Mouse (Mus musculus) kidney, postnatal 0 days (tissue): Measurements from ENCODE around the gene Grik4. TPM values are rescaled to one million over a fixed set of nuclear protein-coding genes. Genes with fewer than 3 reads are reported as not detected.
"Not testable (repeated sequence)": the region's sequence is repeated elsewhere in the genome, so short reads cannot be mapped to it uniquely, and the experiment has no call there.

Source experiments
- ATAC-seq: fragments of 200-750 bp; cut with Nextera tagmentation; replicated peaks from 2 replicates; pipeline ENCODE4 v1.8.0; 2017; ENCODE audit warnings: low read depth, moderate number of reproducible peaks, moderate TSS enrichment, moderate library complexity; ENCODE audit not compliant: low FRiP score
- DNase-seq: peaks from one replicate; pipeline ENCODE4 v3.0.0-alpha.2; 2016; ENCODE audit warnings: low spot score
- H3K27ac ChIP-seq: fragments of 300-500 bp; sonication (generic); 2 replicates; pipeline ENCODE4 v1.5.1; 2014; ENCODE audit warnings: mild to moderate bottlenecking
- H3K27me3 ChIP-seq: fragments of 300-500 bp; sonication (generic); 2 replicates; pipeline ENCODE4 v1.6.1; 2014; ENCODE audit warnings: low read length, mixed read lengths; ENCODE audit not compliant: insufficient read depth
- H3K36me3 ChIP-seq: fragments of 300-500 bp; sonication (generic); 2 replicates; pipeline ENCODE4 v1.6.1; 2014; ENCODE audit warnings: low read length, mixed read lengths; ENCODE audit not compliant: insufficient read depth
- H3K4me1 ChIP-seq: fragments of 300-500 bp; sonication (generic); replicated peaks from 2 replicates; pipeline ENCODE4 v1.6.1; 2014; ENCODE audit warnings: antibody characterized with exemption, low read length, mixed read lengths; ENCODE audit not compliant: insufficient read depth
- H3K4me2 ChIP-seq: fragments of 300-500 bp; sonication (generic); 2 replicates; pipeline ENCODE4 v1.6.1; 2014; ENCODE audit warnings: mild to moderate bottlenecking, low read length, moderate library complexity, mixed read lengths
- H3K4me3 ChIP-seq: fragments of 300-500 bp; sonication (generic); replicated peaks from 2 replicates; pipeline ENCODE4 v1.5.1; 2014; ENCODE audit warnings: low read depth, low read length
- H3K9ac ChIP-seq: fragments of 300-500 bp; sonication (generic); 2 replicates; pipeline ENCODE4 v1.6.1; 2014; ENCODE audit warnings: low read depth, low read length
- H3K9me3 ChIP-seq: fragments of 300-500 bp; sonication (generic); replicated peaks from 2 replicates; pipeline ENCODE4 v1.6.1; 2016; ENCODE audit warnings: low read length, inconsistent platforms, mixed read lengths
- CTCF ChIP-seq: IDR thresholded peaks from 2 replicates; pipeline ENCODE4 v1.5.1; 2016; ENCODE audit warnings: antibody characterized with exemption, low read depth, mild to moderate bottlenecking, moderate library complexity
- WGBS: fragments of 180-500 bp; shearing (Covaris S2); extraction: QIAGEN DNeasy Blood & Tissue Kit; methylation state at CpG from one replicate; pipeline ENCODE4 v1.1.7; 2014; 5-methylcytosine and 5-hydroxymethylcytosine counted together
- polyA plus RNA-seq: library from polyadenylated mRNA; unstranded; fragments of >200 nt; fragmentation: Nextera tagmentation; extraction: Ambion mirVana; gene quantifications from 2 replicates; pipeline ENCODE4 v1.2.1, GENCODE M21; 2015

Gene Grik4
- polyA plus RNA-seq, result 2.0 and 2.3 TPM in 2 replicates

DNA sequence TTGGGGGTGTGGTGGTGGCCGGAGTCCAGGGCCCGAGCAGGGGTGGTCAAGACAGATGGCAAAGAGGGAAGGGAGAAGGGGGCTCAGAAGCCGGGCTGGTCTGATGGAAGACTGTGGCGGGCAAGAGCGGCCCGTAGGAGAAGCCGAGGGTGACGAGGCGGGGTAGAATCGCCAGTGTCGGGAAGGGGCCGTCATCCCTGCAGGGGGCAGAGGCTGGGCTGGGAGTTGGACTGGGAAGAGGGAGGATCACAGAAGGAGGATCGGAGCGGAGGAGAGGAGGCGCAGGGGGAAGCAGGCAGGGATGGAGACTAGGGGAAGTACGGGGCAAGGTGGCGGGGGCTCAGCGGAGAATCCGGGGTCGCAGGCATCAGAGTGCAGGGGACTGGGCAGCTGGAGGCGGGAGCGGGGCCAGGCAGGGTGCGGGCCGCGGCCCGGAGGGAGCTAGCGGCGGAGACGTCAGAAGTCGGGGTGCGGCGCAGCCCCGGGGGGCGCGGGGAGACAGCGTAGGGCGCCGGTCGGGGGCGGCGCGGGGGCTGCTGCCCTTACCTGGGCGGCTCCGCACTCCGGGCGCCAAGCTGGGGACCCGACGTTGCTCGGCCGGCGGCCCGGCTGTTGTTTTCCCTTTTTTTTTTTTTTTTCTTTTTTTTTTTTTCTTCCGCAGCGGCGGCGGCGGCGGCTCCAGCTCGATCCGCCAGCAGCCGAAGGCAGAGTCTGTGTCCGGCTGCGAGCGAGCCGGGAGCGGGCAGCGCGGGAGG, at the start of gene Grik4:
Grik4 (minus strand) TSS at position 713 of the 755 bp plus-strand sequence.
- no peak; the same call in none of the 2 replicates for ATAC-seq
- DNase-seq, result peak; percentile 68
- under 1% methylated on average over 62 of the region's 68 CpGs for WGBS
- Histone ChIP-seq H3K36me3 (no peaks in the 10 kb centered on the region), H3K27ac (peak within 1 kb of the TSS; percentile 31; the same call in 1 of the 2 replicates), H3K27me3 (no peaks in the 10 kb centered on the region), H3K4me1 (peaks cover 9% of the 10 kb centered on the region; the same call in 1 of the 2 replicates), H3K4me3 (peak within 1 kb of the TSS; percentile 73), H3K9me3 (no peaks in the 10 kb centered on the region), H3K9ac (peak within 1 kb of the TSS; percentile 84), H3K4me2 (peak within 1 kb of the TSS; percentile 100)
- peak; percentile 29; the same call in 1 of the 2 replicates for TF ChIP-seq CTCF

DNA sequence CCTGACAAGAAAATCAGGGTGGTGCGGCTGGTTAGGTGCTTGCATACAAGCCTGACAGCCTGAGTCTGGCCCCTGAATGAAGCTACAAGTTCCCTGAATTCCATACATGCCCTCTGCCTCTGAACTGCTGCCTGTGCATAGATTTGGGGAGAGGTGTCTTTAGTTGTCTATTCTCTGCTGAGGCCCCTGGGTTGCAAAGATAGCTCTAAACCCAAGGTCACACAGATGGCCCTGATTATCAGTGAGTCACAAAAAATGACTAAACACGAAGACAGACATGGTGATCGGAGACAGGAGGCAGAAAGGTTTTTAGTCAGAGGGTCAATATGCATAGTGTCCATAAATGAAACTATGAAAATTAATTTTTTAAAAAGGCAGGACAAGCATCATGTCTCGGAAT, 49.4 kb upstream of the Grik4 start:
- Histone ChIP-seq H3K4me1 (no peaks in the 10 kb centered on the region), H3K9me3 (no peaks in the 10 kb centered on the region), H3K4me3 (no peak overlapping the region), H3K9ac (no peak overlapping the region), H3K36me3 (peaks cover 72% of the 10 kb centered on the region), H3K27me3 (no peaks in the 10 kb centered on the region), H3K4me2 (no peak overlapping the region), H3K27ac (no peak overlapping the region)
- no peak for TF ChIP-seq CTCF
- no peak for DNase-seq
- no peak for ATAC-seq
- WGBS, result 96% methylated on average over 4 of the region's 4 CpGs

DNA sequence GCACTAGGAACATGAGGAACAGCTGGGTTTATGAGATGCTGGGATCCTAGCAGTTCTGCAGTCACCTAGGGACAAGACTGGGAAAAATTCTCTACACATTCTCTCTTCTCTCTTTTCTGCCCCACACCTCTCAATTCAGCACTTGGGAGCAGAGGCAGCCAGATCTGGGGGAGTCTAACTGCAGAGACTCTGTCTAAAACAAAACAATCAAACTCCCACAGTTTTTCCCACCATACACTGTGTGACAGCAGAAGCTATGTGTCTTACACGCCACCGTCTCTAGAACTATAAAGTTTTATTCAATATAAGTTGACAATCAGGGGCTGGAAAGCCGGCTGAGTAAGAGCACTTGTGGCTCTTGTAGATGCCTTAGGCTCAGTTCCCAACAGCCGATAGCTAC, 43.7 kb upstream of the Grik4 start:
- WGBS, result 50% methylated on average over 4 of the region's 4 CpGs
- H3K9me3 ChIP-seq, result no peaks in the 10 kb centered on the region
- peaks cover 59% of the 10 kb centered on the region for H3K36me3 ChIP-seq
- H3K4me1 ChIP-seq, result no peaks in the 10 kb centered on the region
- no peak overlapping the region for H3K4me2 ChIP-seq
- H3K9ac ChIP-seq, result no peak overlapping the region
- no peak for ATAC-seq
- no peak for DNase-seq
- no peak overlapping the region for H3K27ac ChIP-seq
- H3K27me3 ChIP-seq, result no peaks in the 10 kb centered on the region
- TF ChIP-seq CTCF, result no peak
- H3K4me3 ChIP-seq, result no peak overlapping the region

GRCm38 (mm10) chr9:42968894-42969521, 24.7 kb upstream of the Grik4 start:
- WGBS, result 76% methylated on average over 11 of the region's 11 CpGs
- ATAC-seq (no peak), DNase-seq (no peak)
- H3K9me3 ChIP-seq, result no peaks in the 10 kb centered on the region
- H3K27me3 ChIP-seq, result no peaks in the 10 kb centered on the region
- peaks cover 68% of the 10 kb centered on the region for H3K36me3 ChIP-seq
- no peak overlapping the region for H3K9ac ChIP-seq
- TF ChIP-seq CTCF, result no peak
- H3K4me2 ChIP-seq, result no peak overlapping the region
- no peak overlapping the region for H3K4me3 ChIP-seq
- no peaks in the 10 kb centered on the region for H3K4me1 ChIP-seq
- no peak overlapping the region for H3K27ac ChIP-seq

- no peak for TF ChIP-seq CTCF
- Histone ChIP-seq H3K4me1 (no peaks in the 10 kb centered on the region), H3K36me3 (peaks cover 56% of the 10 kb centered on the region), H3K9me3 (no peaks in the 10 kb centered on the region), H3K4me3 (no peak overlapping the region), H3K9ac (no peak overlapping the region), H3K4me2 (no peak overlapping the region), H3K27ac (no peak overlapping the region), H3K27me3 (no peaks in the 10 kb centered on the region)
- no peak for DNase-seq
- no peak for ATAC-seq
- 83% methylated on average over 9 of the region's 9 CpGs for WGBS
Observed at GRCm38 (mm10) chr9:42967731-42968130, 23.4 kb upstream of the Grik4 start.

DNA sequence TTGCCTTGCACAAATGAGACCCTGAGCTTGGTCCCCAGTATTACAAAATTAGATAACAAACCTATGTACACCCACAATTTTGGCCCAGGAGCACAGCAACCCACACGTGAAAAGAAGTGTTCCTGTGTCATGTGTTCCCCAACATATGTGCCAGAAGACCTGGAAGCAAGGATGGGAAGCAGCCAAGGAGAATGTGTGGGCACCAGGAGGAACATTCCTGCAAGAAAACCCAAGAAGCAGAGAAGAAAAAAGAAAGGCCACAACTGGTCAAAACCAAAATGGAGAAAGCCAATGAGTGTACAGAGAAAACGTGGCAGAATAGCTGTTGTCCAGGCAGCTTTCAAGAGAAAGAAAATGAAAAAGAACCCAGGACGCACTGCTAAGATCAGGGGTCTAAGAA, 20.5 kb upstream of the Grik4 start:
- not testable (repeated sequence) for H3K4me2 ChIP-seq, H3K27me3 ChIP-seq, H3K9me3 ChIP-seq, H3K4me3 ChIP-seq, H3K9ac ChIP-seq, DNase-seq, H3K4me1 ChIP-seq, H3K27ac ChIP-seq, ATAC-seq
- H3K36me3 ChIP-seq, result peaks cover 28% of the 10 kb centered on the region
- WGBS, result 92% methylated on average over 2 of the region's 3 CpGs
